Mouse (Mus musculus) E14TG2a.4 (cell line): Measurements from ENCODE around the gene Klhl32.

Experiments
- H3K27me3 ChIP-seq: 2 replicates; pipeline ENCODE4 v1.6.1; 2014; ENCODE audit warnings: low read length, control low read depth; ENCODE audit not compliant: insufficient read depth
- H3K36me3 ChIP-seq: 2 replicates; pipeline ENCODE4 v1.6.1; 2014; ENCODE audit warnings: low read length, control low read depth; ENCODE audit not compliant: insufficient read depth
- H3K4me1 ChIP-seq: replicated peaks from 2 replicates; pipeline ENCODE4 v1.6.1; 2014; ENCODE audit warnings: low read depth, low read length, control low read depth
- H3K4me3 ChIP-seq: replicated peaks from 2 replicates; pipeline ENCODE4 v1.5.1; 2014; ENCODE audit warnings: mild to moderate bottlenecking, low read length
- H3K9me3 ChIP-seq: 2 replicates; pipeline ENCODE4 v1.6.1; 2014; ENCODE audit warnings: low read length, control low read depth
- CTCF ChIP-seq: conservative IDR thresholded peaks from 2 replicates; pipeline ENCODE4 v1.5.1; 2014; ENCODE audit warnings: low read length
- NANOG ChIP-seq: IDR thresholded peaks from 2 replicates; pipeline ENCODE4 v1.6.1; 2014; ENCODE audit warnings: borderline replicate concordance, low read length, mixed read lengths
- POU5F1 ChIP-seq: IDR thresholded peaks from 2 replicates; pipeline ENCODE4 v1.6.1; 2014; ENCODE audit warnings: low read length, borderline replicate concordance

Klhl32 gene

GRCm38 (mm10) chr4:24609564-24609963, 241.4 kb downstream of the Klhl32 start:
- H3K9me3 ChIP-seq = no peaks in the 10 kb centered on the region
- no peaks in the 10 kb centered on the region for H3K27me3 ChIP-seq
- peaks cover 38% of the 10 kb centered on the region for H3K36me3 ChIP-seq
- H3K4me1 ChIP-seq = peaks cover 5% of the 10 kb centered on the region; the same call in 1 of the 2 replicates
- H3K4me3 ChIP-seq = no peak overlapping the region
- no peak for TF ChIP-seq NANOG
- no peak for TF ChIP-seq CTCF
- no peak for TF ChIP-seq POU5F1

- peaks cover 41% of the 10 kb centered on the region for H3K36me3 ChIP-seq
- no peaks in the 10 kb centered on the region for H3K27me3 ChIP-seq
- no peak overlapping the region for H3K4me3 ChIP-seq
- no peak for TF ChIP-seq NANOG
- H3K9me3 ChIP-seq = no peaks in the 10 kb centered on the region
- H3K4me1 ChIP-seq = peaks cover 5% of the 10 kb centered on the region; the same call in 1 of the 2 replicates
Measured at GRCm38 (mm10) chr4:24609085-24609484, 241.8 kb downstream of the Klhl32 start.

DNA sequence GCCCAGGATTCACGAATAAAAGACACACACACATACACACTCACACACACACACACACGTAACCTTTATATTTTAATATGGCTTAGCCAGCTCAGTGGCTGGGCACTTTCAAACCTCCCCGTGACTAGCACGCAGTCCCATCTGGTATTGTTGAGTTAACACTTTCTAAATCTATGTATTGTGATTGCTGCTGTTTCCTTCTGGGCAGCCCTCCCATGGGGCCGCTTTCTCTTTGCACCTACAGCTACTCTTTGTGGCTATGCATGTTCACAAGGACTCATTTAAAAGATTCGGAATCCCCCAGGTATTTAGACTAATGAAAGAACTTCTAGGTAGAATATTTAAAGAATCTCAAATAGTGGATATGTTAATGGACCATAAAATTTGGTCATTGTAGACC, 249.2 kb downstream of the Klhl32 start:
- Histone ChIP-seq H3K4me3 (no peak overlapping the region), H3K36me3 (peaks cover 94% of the 10 kb centered on the region), H3K4me1 (peaks cover under 1% of the 10 kb centered on the region; the same call in 1 of the 2 replicates), H3K27me3 (no peaks in the 10 kb centered on the region), H3K9me3 (no peaks in the 10 kb centered on the region)
- TF ChIP-seq CTCF = no peak

- H3K27me3 ChIP-seq = no peaks in the 10 kb centered on the region
- no peak for TF ChIP-seq POU5F1
- no peak for TF ChIP-seq NANOG
- no peak for TF ChIP-seq CTCF
- peaks cover 22% of the 10 kb centered on the region for H3K4me1 ChIP-seq
- no peaks in the 10 kb centered on the region for H3K9me3 ChIP-seq
- H3K4me3 ChIP-seq = no peak overlapping the region
- peaks cover 87% of the 10 kb centered on the region for H3K36me3 ChIP-seq
Measured at GRCm38 (mm10) chr4:24598637-24599036, 252.3 kb downstream of the Klhl32 start.

- no peaks in the 10 kb centered on the region for H3K27me3 ChIP-seq
- H3K4me3 ChIP-seq = no peak overlapping the region
Measured at GRCm38 (mm10) chr4:24596942-24597611, 253.8 kb downstream of the Klhl32 start.

GRCm38 (mm10) chr4:24594824-24595223, 256.1 kb downstream of the Klhl32 start:
- no peaks in the 10 kb centered on the region for H3K27me3 ChIP-seq
- H3K36me3 ChIP-seq = peaks cover 83% of the 10 kb centered on the region
- H3K9me3 ChIP-seq = no peaks in the 10 kb centered on the region
- H3K4me1 ChIP-seq = peaks cover 22% of the 10 kb centered on the region
- TF ChIP-seq NANOG = no peak
- H3K4me3 ChIP-seq = no peak overlapping the region

More at GRCm38 (mm10) chr4:24596942-24597611, 253.8 kb downstream of the Klhl32 start:
- Histone ChIP-seq H3K9me3 (no peaks in the 10 kb centered on the region), H3K4me1 (peaks cover 22% of the 10 kb centered on the region), H3K36me3 (peaks cover 86% of the 10 kb centered on the region)
- no peak for TF ChIP-seq NANOG
- TF ChIP-seq POU5F1 = no peak
- no peak for TF ChIP-seq CTCF

- no peaks in the 10 kb centered on the region for H3K27me3 ChIP-seq
- TF ChIP-seq CTCF = no peak
- TF ChIP-seq NANOG = no peak
- TF ChIP-seq POU5F1 = no peak
- peaks cover 74% of the 10 kb centered on the region for H3K36me3 ChIP-seq
- no peaks in the 10 kb centered on the region for H3K9me3 ChIP-seq
- no peaks in the 10 kb centered on the region for H3K4me1 ChIP-seq
- H3K4me3 ChIP-seq = no peak overlapping the region
Measured at GRCm38 (mm10) chr4:24583997-24584396, 266.9 kb downstream of the Klhl32 start.

GRCm38 (mm10) chr4:24582295-24582694, 268.6 kb downstream of the Klhl32 start:
- H3K4me1 ChIP-seq = no peaks in the 10 kb centered on the region
- H3K4me3 ChIP-seq = no peak overlapping the region
- no peaks in the 10 kb centered on the region for H3K27me3 ChIP-seq
- no peaks in the 10 kb centered on the region for H3K9me3 ChIP-seq
- H3K36me3 ChIP-seq = peaks cover 74% of the 10 kb centered on the region
- TF ChIP-seq POU5F1 (no peak), CTCF (no peak), NANOG (no peak)

DNA sequence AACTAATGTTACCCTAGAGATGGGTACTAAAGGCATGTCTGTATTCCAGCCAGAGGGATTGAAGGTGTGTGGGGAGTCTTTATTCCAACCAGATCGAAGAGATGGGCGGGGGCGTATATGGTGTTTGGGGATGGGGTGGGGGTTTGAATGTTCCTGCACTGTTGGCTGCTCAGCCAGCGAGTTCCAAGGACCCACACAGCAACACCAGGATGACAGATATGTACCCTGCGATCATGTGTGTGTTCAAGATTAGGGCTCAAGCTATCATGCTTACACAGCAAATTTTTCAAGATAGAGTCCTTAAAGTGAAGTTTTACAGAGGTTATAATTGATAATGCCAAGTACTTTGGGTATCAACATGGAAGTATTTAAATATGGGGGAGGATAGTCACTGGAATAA, 273.3 kb downstream of the Klhl32 start:
- Histone ChIP-seq H3K4me3 (no peak overlapping the region), H3K27me3 (no peaks in the 10 kb centered on the region), H3K36me3 (peaks cover 58% of the 10 kb centered on the region), H3K4me1 (no peaks in the 10 kb centered on the region), H3K9me3 (peaks cover 13% of the 10 kb centered on the region)
- TF ChIP-seq NANOG (no peak), POU5F1 (no peak), CTCF (no peak)
